Mouse (Mus musculus): ENCODE measurements around the gene Elavl2. TPM values are rescaled to one million over a fixed set of nuclear protein-coding genes. Genes with fewer than 3 reads are reported as not detected.

Gene Elavl2
- total and polyA plus RNA-seq, 2 experiments = not detected

DNA sequence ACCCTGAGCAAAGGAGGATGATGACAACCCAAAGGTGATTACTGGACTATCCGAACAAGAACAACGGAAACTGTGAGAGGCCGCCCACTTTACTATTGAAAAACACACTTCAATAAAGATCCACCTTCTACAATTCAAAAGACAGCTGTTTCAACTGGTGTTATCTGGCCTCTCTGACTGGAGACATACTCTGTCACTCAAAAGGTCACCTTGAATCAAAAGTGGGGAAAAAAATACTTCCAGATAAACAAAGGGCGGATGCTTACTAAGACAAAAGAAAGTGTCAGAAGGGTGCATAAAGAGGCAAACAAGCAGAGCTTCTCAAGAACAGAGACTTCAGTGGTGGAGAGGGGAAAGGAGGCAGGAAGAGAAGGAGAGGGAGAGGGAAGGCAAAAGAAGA lies 66.4 kb downstream of the Elavl2 start:
- Histone ChIP-seq H3K27ac (replicated peaks; ENCODE audit: insufficient read depth, low read depth, low read length) (no peak overlapping the region), H3K4me3 (ENCODE audit: insufficient read depth, low read depth, low read length) (no peak overlapping the region), H3K4me1 (ENCODE audit: control insufficient read depth, insufficient read depth, low read length) (no peaks in the 10 kb centered on the region), H3K79me2 (ENCODE audit: control insufficient read depth, insufficient read depth, low read length) (no peaks in the 10 kb centered on the region), H3K27me3 (ENCODE audit: control insufficient read depth, insufficient read depth, low read length) (no peaks in the 10 kb centered on the region), H3K36me3 (ENCODE audit: control insufficient read depth, insufficient read depth, low read length) (no peaks in the 10 kb centered on the region), H3K9ac (ENCODE audit: low read depth, low read length) (no peak overlapping the region)
- TF ChIP-seq POLR2A (IDR thresholded peaks at IDR 0.05; ENCODE audit: extremely low read depth, insufficient read depth, low read length) (no peak), CTCF (IDR thresholded peaks at IDR 0.05; ENCODE audit: low read depth, low read length) (no peak)
- no peak for DNase-seq (ENCODE audit: extremely low read depth, low read depth, low spot score)
- WGBS = 85% methylated on average over 4 of the region's 4 CpGs

DNA sequence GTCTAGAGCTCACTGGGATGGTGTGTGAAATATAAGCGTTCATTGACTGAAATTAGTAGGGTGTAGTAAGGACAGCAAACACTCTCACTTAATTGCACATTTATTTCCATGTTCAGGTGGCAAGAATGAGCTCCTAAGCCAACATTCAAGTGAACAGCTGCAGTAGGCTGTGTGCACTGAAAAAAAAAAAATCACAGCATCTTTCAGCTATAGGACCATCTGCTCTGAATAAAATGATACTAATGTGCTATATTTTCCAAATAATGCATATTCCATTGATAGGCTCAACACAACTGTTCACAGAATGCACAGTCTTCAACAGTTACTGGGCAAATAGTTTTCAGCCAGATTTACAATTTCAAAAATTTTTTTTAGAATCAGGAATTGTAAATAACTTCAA lies 89.8 kb downstream of the Elavl2 start:
- no peak for DNase-seq (ENCODE audit: extremely low read depth, low read depth, low spot score)
- TF ChIP-seq POLR2A (IDR thresholded peaks at IDR 0.05; ENCODE audit: extremely low read depth, insufficient read depth, low read length) (no peak), CTCF (IDR thresholded peaks at IDR 0.05; ENCODE audit: low read depth, low read length) (no peak)
- Histone ChIP-seq H3K4me1 (ENCODE audit: control insufficient read depth, insufficient read depth, low read length) (no peaks in the 10 kb centered on the region), H3K27ac (replicated peaks; ENCODE audit: insufficient read depth, low read depth, low read length) (no peak overlapping the region), H3K36me3 (ENCODE audit: control insufficient read depth, insufficient read depth, low read length) (no peaks in the 10 kb centered on the region), H3K79me2 (ENCODE audit: control insufficient read depth, insufficient read depth, low read length) (no peaks in the 10 kb centered on the region), H3K27me3 (ENCODE audit: control insufficient read depth, insufficient read depth, low read length) (no peaks in the 10 kb centered on the region), H3K4me3 (ENCODE audit: insufficient read depth, low read depth, low read length) (no peak overlapping the region), H3K9ac (ENCODE audit: low read depth, low read length) (no peak overlapping the region)
- 86% methylated on average over 1 of the region's 1 CpGs for WGBS

DNA sequence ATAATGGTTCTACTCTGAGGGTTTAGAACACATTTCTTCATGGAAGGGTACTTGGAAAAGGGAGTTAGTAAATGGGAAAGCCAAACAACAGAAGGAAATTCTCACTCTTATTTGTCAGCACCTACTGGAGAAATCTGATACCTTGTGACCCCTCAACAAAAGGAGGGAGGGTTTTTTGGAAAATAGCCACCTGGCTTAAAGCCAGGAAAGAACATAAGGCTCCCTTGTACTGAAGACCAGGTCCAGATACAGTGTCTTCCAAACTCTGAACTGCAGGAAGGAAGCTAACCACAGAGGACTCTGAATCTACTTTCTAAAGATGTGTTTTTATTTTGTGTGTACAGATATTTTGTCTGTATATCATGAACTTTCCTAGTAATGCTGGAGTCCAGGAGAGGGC lies 102.9 kb downstream of the Elavl2 start:
- no peak overlapping the region for H3K4me3 ChIP-seq (ENCODE audit: insufficient read depth, low read depth, low read length)
- H3K9ac ChIP-seq (ENCODE audit: low read depth, low read length) = no peak overlapping the region
- TF ChIP-seq CTCF (IDR thresholded peaks at IDR 0.05; ENCODE audit: low read depth, low read length) (no peak), POLR2A (IDR thresholded peaks at IDR 0.05; ENCODE audit: extremely low read depth, insufficient read depth, low read length) (no peak)
- no peaks in the 10 kb centered on the region for H3K4me1 ChIP-seq (ENCODE audit: control insufficient read depth, insufficient read depth, low read length)
- no peak overlapping the region for H3K27ac ChIP-seq (replicated peaks; ENCODE audit: insufficient read depth, low read depth, low read length)
- no peaks in the 10 kb centered on the region for H3K27me3 ChIP-seq (ENCODE audit: control insufficient read depth, insufficient read depth, low read length)
- no peaks in the 10 kb centered on the region for H3K36me3 ChIP-seq (ENCODE audit: control insufficient read depth, insufficient read depth, low read length)
- no peak for DNase-seq (ENCODE audit: extremely low read depth, low read depth, low spot score)
- H3K79me2 ChIP-seq (ENCODE audit: control insufficient read depth, insufficient read depth, low read length) = no peaks in the 10 kb centered on the region

DNA sequence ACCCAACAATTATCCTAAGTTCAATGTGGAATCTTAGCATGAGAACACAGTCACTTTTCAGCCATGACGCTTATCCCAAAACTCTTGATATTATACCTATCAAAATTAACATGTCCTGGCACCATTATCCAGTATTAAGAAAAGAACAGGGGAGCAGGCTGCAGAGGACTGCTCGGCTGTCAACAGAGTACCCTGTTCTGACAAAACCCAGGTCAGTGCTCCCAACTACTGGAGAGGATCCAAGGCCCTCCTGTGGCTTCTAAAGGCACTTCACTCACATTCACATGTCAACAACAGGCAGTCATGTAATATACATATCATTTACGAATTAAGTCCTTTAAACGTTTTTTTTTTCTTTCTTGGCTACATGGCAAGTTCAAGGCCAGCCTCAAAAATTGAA lies 105.3 kb downstream of the Elavl2 start:
- H3K9ac ChIP-seq (ENCODE audit: low read depth, low read length) = no peak overlapping the region
- H3K4me3 ChIP-seq (ENCODE audit: insufficient read depth, low read depth, low read length) = no peak overlapping the region
- H3K4me1 ChIP-seq (ENCODE audit: control insufficient read depth, insufficient read depth, low read length) = no peaks in the 10 kb centered on the region
- no peak for TF ChIP-seq CTCF (IDR thresholded peaks at IDR 0.05; ENCODE audit: low read depth, low read length)
- no peak for TF ChIP-seq POLR2A (IDR thresholded peaks at IDR 0.05; ENCODE audit: extremely low read depth, insufficient read depth, low read length)
- no peaks in the 10 kb centered on the region for H3K27me3 ChIP-seq (ENCODE audit: control insufficient read depth, insufficient read depth, low read length)
- no peaks in the 10 kb centered on the region for H3K36me3 ChIP-seq (ENCODE audit: control insufficient read depth, insufficient read depth, low read length)
- 59% methylated on average over 4 of the region's 4 CpGs for WGBS
- no peak for DNase-seq (ENCODE audit: extremely low read depth, low read depth, low spot score)
- H3K27ac ChIP-seq (replicated peaks; ENCODE audit: insufficient read depth, low read depth, low read length) = no peak overlapping the region
- no peaks in the 10 kb centered on the region for H3K79me2 ChIP-seq (ENCODE audit: control insufficient read depth, insufficient read depth, low read length)

DNA sequence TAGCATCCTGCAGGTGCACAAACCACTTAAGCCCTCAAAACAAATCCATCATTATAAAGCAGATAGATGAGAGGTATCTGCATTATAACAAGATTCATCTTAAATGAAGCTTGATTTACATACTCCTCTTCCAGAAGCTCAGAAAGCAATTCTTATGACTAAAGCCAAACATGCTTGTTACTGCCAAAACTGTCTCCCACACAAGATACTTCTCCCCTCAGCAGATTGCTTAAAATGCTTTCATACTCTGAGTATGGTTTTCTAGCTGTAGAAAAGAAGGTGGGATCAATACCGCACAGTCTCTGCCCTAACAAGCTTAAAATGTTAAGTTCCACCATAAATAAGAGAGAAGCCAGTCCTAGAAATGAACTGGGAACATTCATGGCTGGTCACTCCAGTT lies 109.1 kb downstream of the Elavl2 start:
- TF ChIP-seq CTCF (IDR thresholded peaks at IDR 0.05; ENCODE audit: low read depth, low read length) = no peak
- TF ChIP-seq POLR2A (IDR thresholded peaks at IDR 0.05; ENCODE audit: extremely low read depth, insufficient read depth, low read length) = no peak
- DNase-seq (ENCODE audit: extremely low read depth, low read depth, low spot score) = no peak
- no peaks in the 10 kb centered on the region for H3K27me3 ChIP-seq (ENCODE audit: control insufficient read depth, insufficient read depth, low read length)
- WGBS = 87% methylated on average over 1 of the region's 1 CpGs
- H3K4me1 ChIP-seq (ENCODE audit: control insufficient read depth, insufficient read depth, low read length) = no peaks in the 10 kb centered on the region
- H3K36me3 ChIP-seq (ENCODE audit: control insufficient read depth, insufficient read depth, low read length) = no peaks in the 10 kb centered on the region
- H3K9ac ChIP-seq (ENCODE audit: low read depth, low read length) = no peak overlapping the region
- H3K79me2 ChIP-seq (ENCODE audit: control insufficient read depth, insufficient read depth, low read length) = no peaks in the 10 kb centered on the region
- H3K4me3 ChIP-seq (ENCODE audit: insufficient read depth, low read depth, low read length) = no peak overlapping the region
- H3K27ac ChIP-seq (replicated peaks; ENCODE audit: insufficient read depth, low read depth, low read length) = no peak overlapping the region

DNA sequence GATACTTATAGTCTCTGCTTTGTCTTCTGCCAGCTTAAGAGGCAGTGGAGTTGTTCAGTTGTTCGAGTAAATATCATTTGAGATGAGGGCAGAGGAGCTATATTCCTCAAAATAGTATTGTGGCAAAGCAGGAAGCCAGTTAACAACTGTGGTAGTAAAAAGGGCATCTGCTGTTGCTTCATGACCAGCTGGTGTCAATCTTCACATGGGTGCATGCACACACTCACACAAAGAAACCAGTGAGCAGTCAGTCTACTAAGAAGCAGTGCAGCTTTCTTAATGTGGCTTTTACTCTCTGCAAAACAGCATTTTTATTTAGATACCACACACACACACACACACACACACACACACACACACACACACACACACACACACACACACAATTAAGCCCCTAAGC lies 110.2 kb downstream of the Elavl2 start:
- no peaks in the 10 kb centered on the region for H3K79me2 ChIP-seq (ENCODE audit: control insufficient read depth, insufficient read depth, low read length)
- no peak overlapping the region for H3K9ac ChIP-seq (ENCODE audit: low read depth, low read length)
- no peak overlapping the region for H3K4me3 ChIP-seq (ENCODE audit: insufficient read depth, low read depth, low read length)
- no peak overlapping the region for H3K27ac ChIP-seq (replicated peaks; ENCODE audit: insufficient read depth, low read depth, low read length)
- H3K4me1 ChIP-seq (ENCODE audit: control insufficient read depth, insufficient read depth, low read length) = no peaks in the 10 kb centered on the region
- no peaks in the 10 kb centered on the region for H3K36me3 ChIP-seq (ENCODE audit: control insufficient read depth, insufficient read depth, low read length)
- 88% methylated on average over 1 of the region's 1 CpGs for WGBS
- H3K27me3 ChIP-seq (ENCODE audit: control insufficient read depth, insufficient read depth, low read length) = no peaks in the 10 kb centered on the region
- TF ChIP-seq POLR2A (IDR thresholded peaks at IDR 0.05; ENCODE audit: extremely low read depth, insufficient read depth, low read length) (no peak), CTCF (IDR thresholded peaks at IDR 0.05; ENCODE audit: low read depth, low read length) (no peak)
- DNase-seq (ENCODE audit: extremely low read depth, low read depth, low spot score) = no peak

All from liver, adult 2 months (tissue).